14 mouse cellular contexts compared by ENCODE assay signal in the genomic region with DNA sequence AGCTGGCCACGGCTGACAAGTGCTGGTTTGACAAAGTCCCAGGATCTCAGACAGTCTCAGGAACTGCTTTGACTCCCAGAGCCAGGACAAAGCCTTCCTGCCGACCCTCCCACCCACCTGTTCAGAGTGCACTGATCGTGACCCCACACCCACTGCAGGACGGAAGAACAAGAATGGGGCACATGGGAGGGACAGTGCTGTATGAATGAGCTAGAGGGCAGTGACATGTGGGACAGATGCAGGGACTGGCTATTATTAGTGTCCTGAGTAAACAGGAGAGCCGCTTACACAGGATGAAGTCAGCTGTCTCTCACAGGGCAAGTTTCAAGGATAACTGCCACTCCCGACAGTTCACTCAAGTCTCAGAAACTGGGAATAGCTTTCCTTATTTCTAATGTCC. TPM values are rescaled to one million over a fixed set of nuclear protein-coding genes. Genes with fewer than 3 reads are reported as not detected.
DNase-seq lines count a peak whose midpoint lies in the region; ATAC-seq lines count a peak whose summit lies in the region.
"Had no signal": no experiment of that assay in that cellular context is flagged by ENCODE, and none has a peak within 500 bp of the region (broad histone marks: within the 10 kb centered on the region; RNA-seq: fewer than 3 reads in every experiment).

No protein-coding gene starts in this region.

- no peaks in the 10 kb centered on the region for H3K36me3 ChIP-seq in kidney, embryonic 15.5 days
- no peaks in the 10 kb centered on the region for H3K36me3 ChIP-seq in embryonic facial prominence, embryonic 15.5 days

- DNase-seq in kidney, postnatal 36 days: no peak
- DNase-seq in gastrocnemius, postnatal 10 days: peak; percentile 15
- DNase-seq in heart, postnatal 10 days: peak; percentile 47 to 52
- DNase-seq in cerebellum, adult 9-11 months: no peak
- no peak for DNase-seq in cerebellum, adult 11 months
- no peak for DNase-seq in urinary bladder, postnatal 10 days (ENCODE audit: low spot score)
- DNase-seq: cerebellum, postnatal 25 days; retina, postnatal 1 day; thymus, adult 2 months had no signal

- WGBS in kidney, embryonic 15.5 days: 39% methylated on average over 6 of the region's 6 CpGs
- 48% methylated on average over 6 of the region's 6 CpGs for WGBS in embryonic facial prominence, embryonic 15.5 days

- no peak overlapping the region for H3K4me3 ChIP-seq in kidney, embryonic 15.5 days (replicated peaks)
- H3K4me3 ChIP-seq in embryonic facial prominence, embryonic 15.5 days (replicated peaks): no peak overlapping the region

- no peaks in the 10 kb centered on the region for H3K4me1 ChIP-seq in kidney, embryonic 15.5 days
- H3K4me1 ChIP-seq in embryonic facial prominence, embryonic 15.5 days: no peaks in the 10 kb centered on the region

- no peaks in the 10 kb centered on the region for H3K9me3 ChIP-seq in kidney, embryonic 15.5 days (replicated peaks)
- no peaks in the 10 kb centered on the region for H3K9me3 ChIP-seq in embryonic facial prominence, embryonic 15.5 days (replicated peaks)

- intact Hi-C loops in heart, postnatal 10 days (cut with DNase I): no loop called here

- no peak overlapping the region for H3K4me2 ChIP-seq in kidney, embryonic 15.5 days
- H3K4me2 ChIP-seq in embryonic facial prominence, embryonic 15.5 days (replicated peaks): no peak overlapping the region
- H3K4me2 ChIP-seq: hindbrain, embryonic 14.5 days had no signal

- peak; percentile 49; the same call in 1 of the 2 replicates for ATAC-seq in kidney, embryonic 15.5 days (replicated peaks; ENCODE audit: low FRiP score)
- peak; percentile 60; the same call in 1 of the 2 replicates for ATAC-seq in embryonic facial prominence, embryonic 15.5 days (ENCODE audit: insufficient number of reproducible peaks, low FRiP score, low TSS enrichment, low read depth)
- ATAC-seq: Patski had no signal

- H3K9ac ChIP-seq in kidney, embryonic 15.5 days: no peak overlapping the region
- no peak overlapping the region for H3K9ac ChIP-seq in embryonic facial prominence, embryonic 15.5 days
- H3K9ac ChIP-seq: hindbrain, embryonic 14.5 days had no signal

- H3K27ac ChIP-seq in kidney, embryonic 15.5 days: no peak overlapping the region
- H3K27ac ChIP-seq in embryonic facial prominence, embryonic 15.5 days (replicated peaks): no peak overlapping the region
- H3K27ac ChIP-seq: hindbrain, embryonic 14.5 days had no signal

- no peaks in the 10 kb centered on the region for H3K27me3 ChIP-seq in kidney, embryonic 15.5 days
- no peaks in the 10 kb centered on the region for H3K27me3 ChIP-seq in embryonic facial prominence, embryonic 15.5 days
- H3K27me3 ChIP-seq: CH12.LX had no signal

RNA-seq across cellular contexts. Expression of gene Wipf3, which starts 20.1 kb away (rescaled TPM):
- polyA plus RNA-seq in kidney, embryonic 15.5 days (2015; fragmentation: Nextera tagmentation; extraction: Ambion mirVana): 2.2 and 2.5 TPM in 2 replicates
- 1.2 and 1.3 TPM in 2 replicates for polyA plus RNA-seq in embryonic facial prominence, embryonic 15.5 days (2015; fragmentation: Nextera tagmentation; extraction: Ambion mirVana)
- 10 to 100 TPM in 1 of 2 experiments, 1 to 10 TPM in 1; 9.7 to 10.4 TPM for total RNA-seq in gastrocnemius, postnatal 10 days (2021)
- total RNA-seq in heart, postnatal 10 days (2021): 10 to 100 TPM; 12.9 to 16.4 TPM

Comparison
In these comparisons a context has a peak if more than half of its experiments do, and no peak if none do; other contexts are left out.
1. DNase-seq: peak in gastrocnemius, postnatal 10 days (single experiment) and heart, postnatal 10 days (2 of 2); none in kidney, postnatal 36 days (0 of 2), cerebellum, adult 9-11 months (single experiment), cerebellum, adult 11 months (single experiment) and urinary bladder, postnatal 10 days (single experiment).